Mouse (Mus musculus): Measurements from ENCODE around the gene Plcb2. TPM values are rescaled to one million over a fixed set of nuclear protein-coding genes. Genes with fewer than 3 reads are reported as not detected.

The Plcb2 gene
- polyA plus RNA-seq, 2 experiments = 0.74 to 2.1 TPM

- no peak for ATAC-seq (ENCODE audit: low FRiP score, low read depth)
- peaks cover 60% of the 10 kb centered on the region for H3K27me3 ChIP-seq (ENCODE audit: control insufficient read depth, insufficient read depth, low read length)
- no peaks in the 10 kb centered on the region for H3K36me3 ChIP-seq (ENCODE audit: control insufficient read depth, insufficient read depth, low read length)
- no peak for DNase-seq (ENCODE audit: low spot score)
- no peaks in the 10 kb centered on the region for H3K9me3 ChIP-seq (ENCODE audit: control insufficient read depth, low read length)
- under 1% methylated on average over 50 of the region's 89 CpGs for WGBS
- no peak overlapping the region for H3K27ac ChIP-seq (replicated peaks; ENCODE audit: low read depth, low read length)
- peak overlapping the region; percentile 55 for H3K9ac ChIP-seq (ENCODE audit: low read depth, low read length, severe bottlenecking)
- no peaks in the 10 kb centered on the region; the same call in 1 of the 2 replicates for H3K4me1 ChIP-seq (ENCODE audit: control insufficient read depth, insufficient read depth, low read length)
- H3K4me3 ChIP-seq (replicated peaks; ENCODE audit: low read length) = peak overlapping the region; percentile 47
- TF ChIP-seq POLR2A (IDR thresholded peaks at IDR 0.05; ENCODE audit: borderline replicate concordance, extremely low read depth, insufficient read depth, insufficient read length) = no peak
- H3K4me2 ChIP-seq (replicated peaks; ENCODE audit: low read depth, low read length, severe bottlenecking) = peak overlapping the region; percentile 97
Observed at GRCm38 (mm10) chr2:118676839-118677741, 51.1 kb downstream of the Plcb2 start.

GRCm38 (mm10) chr2:118674500-118674899 lies 53.7 kb downstream of the Plcb2 start:
- TF ChIP-seq POLR2A (IDR thresholded peaks at IDR 0.05; ENCODE audit: borderline replicate concordance, extremely low read depth, insufficient read depth, insufficient read length) = no peak
- Histone ChIP-seq H3K36me3 (ENCODE audit: control insufficient read depth, insufficient read depth, low read length) (no peaks in the 10 kb centered on the region), H3K9ac (ENCODE audit: low read depth, low read length, severe bottlenecking) (no peak overlapping the region), H3K4me2 (replicated peaks; ENCODE audit: low read depth, low read length, severe bottlenecking) (no peak overlapping the region), H3K4me1 (ENCODE audit: control insufficient read depth, insufficient read depth, low read length) (no peaks in the 10 kb centered on the region; the same call in 1 of the 2 replicates), H3K4me3 (replicated peaks; ENCODE audit: low read length) (no peak overlapping the region), H3K27me3 (ENCODE audit: control insufficient read depth, insufficient read depth, low read length) (peaks cover 59% of the 10 kb centered on the region), H3K9me3 (ENCODE audit: control insufficient read depth, low read length) (no peaks in the 10 kb centered on the region), H3K27ac (replicated peaks; ENCODE audit: low read depth, low read length) (no peak overlapping the region)
- DNase-seq (ENCODE audit: low spot score) (no peak), ATAC-seq (ENCODE audit: low FRiP score, low read depth) (no peak)
- WGBS = 7% methylated on average over 7 of the region's 7 CpGs

GRCm38 (mm10) chr2:118673686-118674465 lies 54.4 kb downstream of the Plcb2 start:
- WGBS = 28% methylated on average over 15 of the region's 15 CpGs

GRCm38 (mm10) chr2:118671728-118672127 lies 56.5 kb downstream of the Plcb2 start:
- no peak overlapping the region for H3K9ac ChIP-seq (ENCODE audit: low read depth, low read length, severe bottlenecking)
- no peak for TF ChIP-seq POLR2A (IDR thresholded peaks at IDR 0.05; ENCODE audit: borderline replicate concordance, extremely low read depth, insufficient read depth, insufficient read length)
- no peaks in the 10 kb centered on the region for H3K4me1 ChIP-seq (ENCODE audit: control insufficient read depth, insufficient read depth, low read length)
- H3K4me2 ChIP-seq (replicated peaks; ENCODE audit: low read depth, low read length, severe bottlenecking) = no peak overlapping the region
- H3K9me3 ChIP-seq (ENCODE audit: control insufficient read depth, low read length) = no peaks in the 10 kb centered on the region
- no peak overlapping the region for H3K4me3 ChIP-seq (replicated peaks; ENCODE audit: low read length)
- ATAC-seq (ENCODE audit: low FRiP score, low read depth) = no peak
- H3K36me3 ChIP-seq (ENCODE audit: control insufficient read depth, insufficient read depth, low read length) = no peaks in the 10 kb centered on the region
- no peak overlapping the region for H3K27ac ChIP-seq (replicated peaks; ENCODE audit: low read depth, low read length)
- 39% methylated on average over 1 of the region's 1 CpGs for WGBS
- H3K27me3 ChIP-seq (ENCODE audit: control insufficient read depth, insufficient read depth, low read length) = peaks cover 33% of the 10 kb centered on the region
- no peak for DNase-seq (ENCODE audit: low spot score)

More at GRCm38 (mm10) chr2:118673686-118674465, 54.4 kb downstream of the Plcb2 start:
- no peak overlapping the region for H3K4me3 ChIP-seq (replicated peaks; ENCODE audit: low read length)
- H3K36me3 ChIP-seq (ENCODE audit: control insufficient read depth, insufficient read depth, low read length) = no peaks in the 10 kb centered on the region
- no peak overlapping the region for H3K27ac ChIP-seq (replicated peaks; ENCODE audit: low read depth, low read length)
- TF ChIP-seq POLR2A (IDR thresholded peaks at IDR 0.05; ENCODE audit: borderline replicate concordance, extremely low read depth, insufficient read depth, insufficient read length) = no peak
- ATAC-seq (ENCODE audit: low FRiP score, low read depth) = no peak
- peaks cover 54% of the 10 kb centered on the region for H3K27me3 ChIP-seq (ENCODE audit: control insufficient read depth, insufficient read depth, low read length)
- no peak for DNase-seq (ENCODE audit: low spot score)
- no peaks in the 10 kb centered on the region for H3K9me3 ChIP-seq (ENCODE audit: control insufficient read depth, low read length)
- H3K4me2 ChIP-seq (replicated peaks; ENCODE audit: low read depth, low read length, severe bottlenecking) = no peak overlapping the region
- no peaks in the 10 kb centered on the region; the same call in 1 of the 2 replicates for H3K4me1 ChIP-seq (ENCODE audit: control insufficient read depth, insufficient read depth, low read length)
- H3K9ac ChIP-seq (ENCODE audit: low read depth, low read length, severe bottlenecking) = no peak overlapping the region

- Histone ChIP-seq H3K9ac (ENCODE audit: low read depth, low read length, severe bottlenecking) (no peak overlapping the region), H3K9me3 (ENCODE audit: control insufficient read depth, low read length) (no peaks in the 10 kb centered on the region), H3K36me3 (ENCODE audit: control insufficient read depth, insufficient read depth, low read length) (no peaks in the 10 kb centered on the region), H3K27ac (replicated peaks; ENCODE audit: low read depth, low read length) (no peak overlapping the region), H3K4me3 (replicated peaks; ENCODE audit: low read length) (no peak overlapping the region), H3K4me2 (replicated peaks; ENCODE audit: low read depth, low read length, severe bottlenecking) (no peak overlapping the region), H3K4me1 (ENCODE audit: control insufficient read depth, insufficient read depth, low read length) (peaks cover 2% of the 10 kb centered on the region; the same call in 1 of the 2 replicates), H3K27me3 (ENCODE audit: control insufficient read depth, insufficient read depth, low read length) (peaks cover 15% of the 10 kb centered on the region)
- DNase-seq (ENCODE audit: low spot score) (no peak), ATAC-seq (ENCODE audit: low FRiP score, low read depth) (no peak)
- WGBS = 29% methylated on average over 2 of the region's 2 CpGs
- no peak for TF ChIP-seq POLR2A (IDR thresholded peaks at IDR 0.05; ENCODE audit: borderline replicate concordance, extremely low read depth, insufficient read depth, insufficient read length)
Observed at GRCm38 (mm10) chr2:118669785-118670184, 58.5 kb downstream of the Plcb2 start.
